Mouse (Mus musculus): ENCODE measurements around the gene Zfyve21. TPM values are rescaled to one million over a fixed set of nuclear protein-coding genes. Genes with fewer than 3 reads are reported as not detected.

The Zfyve21 gene
- 1 to 10 TPM; 1.8 to 2.7 TPM for total RNA-seq (2023)

DNA sequence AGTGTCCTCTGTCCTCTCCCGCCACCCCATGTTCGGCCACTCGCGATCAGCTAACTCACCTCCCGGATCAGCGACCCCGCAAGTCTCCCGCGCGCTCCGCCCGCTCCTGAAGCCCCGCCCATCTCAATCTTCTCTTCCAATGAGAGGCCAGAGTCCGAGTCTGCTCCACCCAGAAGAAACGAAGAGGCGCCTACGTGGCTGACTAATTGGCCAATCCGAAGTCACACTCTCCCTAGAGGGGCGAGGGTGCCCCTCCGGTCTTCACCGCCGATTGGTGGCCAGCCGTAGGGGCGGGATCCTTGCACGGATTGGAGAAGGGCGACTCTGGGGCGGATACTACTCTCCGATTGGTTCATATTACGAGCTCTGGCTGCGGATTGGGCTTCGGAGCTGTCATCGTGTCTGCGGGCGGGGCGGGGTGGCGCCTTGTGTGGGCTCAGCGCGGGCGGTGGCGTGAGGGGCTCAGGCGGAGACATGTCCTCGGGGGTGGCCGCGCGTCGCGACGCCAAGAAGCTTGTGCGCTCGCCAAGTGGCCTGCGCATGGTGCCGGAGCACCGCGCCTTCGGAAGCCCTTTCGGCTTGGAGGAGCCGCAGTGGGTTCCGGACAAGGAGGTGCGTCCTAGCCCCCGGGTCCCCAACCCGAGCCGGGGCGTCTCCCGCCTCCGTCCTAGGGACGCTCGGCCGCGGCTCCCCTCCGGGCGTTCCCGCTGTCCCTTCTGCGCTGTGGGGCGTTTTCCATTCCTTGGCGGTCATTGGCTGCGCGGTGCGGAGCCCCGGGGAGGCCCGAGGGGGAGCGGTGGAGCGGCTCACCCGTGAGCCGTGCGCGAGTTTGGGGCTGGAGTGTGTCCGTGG lies at the start of gene Zfyve21, which contains the start of gene Xrcc3:
Gene Zfyve21, plus strand, starts transcription at position 405 of the 852 bp plus-strand sequence.
Gene Xrcc3, minus strand, starts transcription at position 108 of the 852 bp plus-strand sequence.

Other genes with a start within 250 kb of the Zfyve21 start
- gene Mark3, start 239.6 kb upstream of the Zfyve21 start, total RNA-seq (2023): 10 to 100 TPM; 80.1 to 88.4 TPM
- gene Ckb, start 141.8 kb upstream of the Zfyve21 start, total RNA-seq (2023): 1 to 10 TPM in 1 of 2 experiments, under 1 TPM in 1; 0.27 to 2.6 TPM
- gene Trmt61a, start 136.1 kb upstream of the Zfyve21 start, total RNA-seq (2023): 10 to 100 TPM; 12.2 to 14.1 TPM
- 10 to 100 TPM; 26.5 to 27.5 TPM for gene Bag5, start 100.9 kb upstream of the Zfyve21 start, total RNA-seq (2023)
- gene Apopt1, start 100.9 kb upstream of the Zfyve21 start, total RNA-seq (2023): 10 to 100 TPM; 26.8 to 29.0 TPM
- 10 to 100 TPM; 80.6 to 93.3 TPM for gene Klc1, start 55.3 kb upstream of the Zfyve21 start, total RNA-seq (2023)
- gene Xrcc3, start 297 bp upstream of the Zfyve21 start, total RNA-seq (2023): 1 to 10 TPM; 2.1 to 2.6 TPM
- gene Ppp1r13b, start 93.9 kb downstream of the Zfyve21 start, total RNA-seq (2023): 10 to 100 TPM; 47.8 to 58.3 TPM
- 100 to 1,000 TPM; 155 to 181 TPM for gene Atp5mpl, start 152.8 kb downstream of the Zfyve21 start, total RNA-seq (2023)
- not detected for gene Tdrd9, start 157.4 kb downstream of the Zfyve21 start, total RNA-seq (2023)
- not detected for gene Rd3l, start 167.1 kb downstream of the Zfyve21 start, total RNA-seq (2023)